Comparison of ENCODE assay signal across 9 mouse cellular contexts in the genomic region with DNA sequence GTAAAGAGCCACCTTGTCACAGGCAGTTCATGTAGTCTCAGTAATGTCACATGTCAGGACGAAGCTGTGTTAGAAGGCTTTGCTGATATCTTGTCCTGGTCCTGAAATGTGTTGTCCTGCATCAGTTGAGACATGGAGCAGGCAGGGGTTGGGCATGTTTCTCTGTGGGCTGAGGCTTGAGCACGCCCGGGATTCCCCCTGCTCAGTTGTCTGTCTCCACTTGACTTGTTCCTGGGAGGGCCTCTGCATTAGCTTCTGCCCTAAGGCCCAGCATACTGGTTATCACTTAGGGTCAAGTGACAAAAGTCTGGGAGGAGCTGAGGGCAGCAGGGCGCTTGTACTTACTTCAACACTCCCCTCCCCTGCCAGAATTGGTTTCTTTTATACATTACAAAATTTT. TPM values are rescaled to one million over a fixed set of nuclear protein-coding genes. Genes with fewer than 3 reads are reported as not detected.
DNase-seq lines count a peak whose midpoint lies in the region; ATAC-seq lines count a peak whose summit lies in the region.
"Had no signal": no experiment of that assay in that cellular context is flagged by ENCODE, and none has a peak within 500 bp of the region (broad histone marks: within the 10 kb centered on the region; RNA-seq: fewer than 3 reads in every experiment).

No protein-coding gene starts in this region.

- H3K9ac ChIP-seq in forebrain, embryonic 11.5 days (ENCODE audit: low read length) = 0 out of 2 replicates have a peak overlapping the region, but pooled peaks have one; percentile 3
- no peak overlapping the region for H3K9ac ChIP-seq in forebrain, embryonic 15.5 days (replicated peaks)
- no peak overlapping the region for H3K9ac ChIP-seq in lung, embryonic 16.5 days (ENCODE audit: low read length)
- no peak overlapping the region for H3K9ac ChIP-seq in intestine, embryonic 14.5 days (ENCODE audit: low read length)

- H3K4me1 ChIP-seq in forebrain, embryonic 11.5 days (replicated peaks; ENCODE audit: control insufficient read depth, insufficient read depth, low read length) = no peaks in the 10 kb centered on the region
- H3K4me1 ChIP-seq in forebrain, embryonic 15.5 days = peaks cover 4% of the 10 kb centered on the region; the same call in 1 of the 2 replicates
- peaks cover 24% of the 10 kb centered on the region for H3K4me1 ChIP-seq in lung, embryonic 16.5 days (replicated peaks; ENCODE audit: control insufficient read depth, insufficient read depth, low read length)
- H3K4me1 ChIP-seq in intestine, embryonic 14.5 days (replicated peaks; ENCODE audit: control insufficient read depth, insufficient read depth, low read length) = peaks cover 28% of the 10 kb centered on the region

- H3K4me2 ChIP-seq in forebrain, embryonic 11.5 days (ENCODE audit: low read depth, low read length, severe bottlenecking) = no peak overlapping the region
- H3K4me2 ChIP-seq in forebrain, embryonic 15.5 days (replicated peaks) = no peak overlapping the region
- H3K4me2 ChIP-seq in lung, embryonic 16.5 days (ENCODE audit: low read depth, low read length) = no peak overlapping the region
- H3K4me2 ChIP-seq in intestine, embryonic 14.5 days (ENCODE audit: low read length) = peak overlapping the region; percentile 30

- 0 out of 2 replicates have a peak, but pooled peaks cover 2% of the 10 kb centered on the region for H3K36me3 ChIP-seq in forebrain, embryonic 11.5 days (ENCODE audit: control insufficient read depth, insufficient read depth, low read length)
- peaks cover 25% of the 10 kb centered on the region for H3K36me3 ChIP-seq in forebrain, embryonic 15.5 days
- H3K36me3 ChIP-seq in lung, embryonic 16.5 days (ENCODE audit: control insufficient read depth, insufficient read depth, low read length) = peaks cover 18% of the 10 kb centered on the region
- peaks cover 37% of the 10 kb centered on the region for H3K36me3 ChIP-seq in intestine, embryonic 14.5 days (ENCODE audit: control insufficient read depth, insufficient read depth, low read length)
- H3K36me3 ChIP-seq in splenic B cell, adult 2 months (ENCODE audit: control insufficient read depth, insufficient read depth, low read length, poor library complexity, severe bottlenecking) = peaks cover 5% of the 10 kb centered on the region

- H3K4me3 ChIP-seq in forebrain, embryonic 11.5 days (ENCODE audit: low read depth, low read length) = no peak overlapping the region
- H3K4me3 ChIP-seq in forebrain, embryonic 15.5 days = no peak overlapping the region
- H3K4me3 ChIP-seq in lung, embryonic 16.5 days (ENCODE audit: low read length) = no peak overlapping the region
- H3K4me3 ChIP-seq in intestine, embryonic 14.5 days (ENCODE audit: low read depth, low read length) = no peak overlapping the region

- no peaks in the 10 kb centered on the region for H3K27me3 ChIP-seq in forebrain, embryonic 11.5 days (ENCODE audit: control insufficient read depth, insufficient read depth, low read length)
- no peaks in the 10 kb centered on the region for H3K27me3 ChIP-seq in forebrain, embryonic 15.5 days
- no peaks in the 10 kb centered on the region for H3K27me3 ChIP-seq in lung, embryonic 16.5 days (ENCODE audit: control insufficient read depth, insufficient read depth, low read depth, low read length)
- no peaks in the 10 kb centered on the region for H3K27me3 ChIP-seq in intestine, embryonic 14.5 days (replicated peaks; ENCODE audit: control insufficient read depth, insufficient read depth, low read length)
- H3K27me3 ChIP-seq in splenic B cell, adult 2 months (ENCODE audit: control insufficient read depth, insufficient read depth, low read length, poor library complexity, severe bottlenecking) = no peaks in the 10 kb centered on the region

- H3K27ac ChIP-seq in forebrain, embryonic 11.5 days (ENCODE audit: low read depth, low read length) = no peak overlapping the region
- H3K27ac ChIP-seq in forebrain, embryonic 15.5 days (replicated peaks) = no peak overlapping the region
- H3K27ac ChIP-seq in lung, embryonic 16.5 days (ENCODE audit: low read length) = peak overlapping the region; percentile 57
- H3K27ac ChIP-seq in intestine, embryonic 14.5 days (ENCODE audit: low read depth) = peak overlapping the region; percentile 87

- ATAC-seq in forebrain, embryonic 11.5 days (replicated peaks; ENCODE audit: low FRiP score) = no peak
- ATAC-seq in forebrain, embryonic 15.5 days (replicated peaks) = no peak
- no peak for ATAC-seq in lung, embryonic 16.5 days (ENCODE audit: low read depth)
- 0 out of 2 replicates have a peak, but pooled peaks have one; percentile 6 for ATAC-seq in intestine, embryonic 14.5 days (replicated peaks; ENCODE audit: low FRiP score, low TSS enrichment, low read depth)

- H3K9me3 ChIP-seq in forebrain, embryonic 11.5 days (ENCODE audit: control insufficient read depth, low read length) = no peaks in the 10 kb centered on the region
- no peaks in the 10 kb centered on the region for H3K9me3 ChIP-seq in forebrain, embryonic 15.5 days
- no peaks in the 10 kb centered on the region for H3K9me3 ChIP-seq in lung, embryonic 16.5 days (ENCODE audit: control insufficient read depth, low read length)
- H3K9me3 ChIP-seq in intestine, embryonic 14.5 days (ENCODE audit: control insufficient read depth, low read length) = no peaks in the 10 kb centered on the region

- WGBS in forebrain, embryonic 11.5 days = 75% methylated on average over 4 of the region's 4 CpGs
- WGBS in forebrain, embryonic 15.5 days = 81% methylated on average over 4 of the region's 4 CpGs
- WGBS in lung, embryonic 16.5 days = 52% methylated on average over 4 of the region's 4 CpGs
- WGBS in intestine, embryonic 14.5 days = 49% methylated on average over 4 of the region's 4 CpGs

- no peak for DNase-seq in forebrain, embryonic 11.5 days (ENCODE audit: low spot score)
- DNase-seq in lung, postnatal 4 days = no peak
- no peak for DNase-seq in intestine, embryonic 14.5 days (ENCODE audit: low spot score)
- DNase-seq in splenic B cell, adult 2 months (ENCODE audit: low read depth, low spot score) = peak; percentile 45
- no peak for DNase-seq in embryo, embryonic 10 days (ENCODE audit: low spot score)
- DNase-seq in ovary, postnatal 14 days (ENCODE audit: low spot score) = no peak
- DNase-seq: gastrocnemius, postnatal 36 days had no signal

RNA-seq across cellular contexts. Expression of a gene that starts 13.4 kb away (rescaled TPM):
- polyA plus RNA-seq in forebrain, embryonic 11.5 days (2014; fragmentation: Nextera tagmentation; extraction: Ambion mirVana) = 30.7 and 32.2 TPM in 2 replicates
- 36.7 and 37.3 TPM in 2 replicates for polyA plus RNA-seq in forebrain, embryonic 15.5 days (2015; fragmentation: Nextera tagmentation; extraction: Ambion mirVana)
- polyA plus RNA-seq in lung, embryonic 16.5 days (2015; fragmentation: Nextera tagmentation; extraction: Ambion mirVana) = 32.2 and 34.3 TPM in 2 replicates
- 26.9 and 35.0 TPM in 2 replicates for polyA plus RNA-seq in intestine, embryonic 14.5 days (2014; fragmentation: Nextera tagmentation; extraction: Ambion mirVana)

RNA-seq across cellular contexts. Expression of a gene that starts 23.7 kb away (rescaled TPM):
- polyA plus RNA-seq in forebrain, embryonic 11.5 days (2014; fragmentation: Nextera tagmentation; extraction: Ambion mirVana) = 15.9 and 17.3 TPM in 2 replicates
- 16.5 and 19.4 TPM in 2 replicates for polyA plus RNA-seq in forebrain, embryonic 15.5 days (2015; fragmentation: Nextera tagmentation; extraction: Ambion mirVana)
- 15.6 and 18.1 TPM in 2 replicates for polyA plus RNA-seq in lung, embryonic 16.5 days (2015; fragmentation: Nextera tagmentation; extraction: Ambion mirVana)
- polyA plus RNA-seq in intestine, embryonic 14.5 days (2014; fragmentation: Nextera tagmentation; extraction: Ambion mirVana) = 31.1 and 31.4 TPM in 2 replicates

Comparison
In these comparisons a context has a peak if more than half of its experiments do, and no peak if none do; other contexts are left out.
1. H3K27ac ChIP-seq: peak in lung, embryonic 16.5 days (single experiment) and intestine, embryonic 14.5 days (single experiment); none in forebrain, embryonic 11.5 days (single experiment) and forebrain, embryonic 15.5 days (single experiment).